Mouse (Mus musculus) MEL (cell line): ENCODE measurements around the gene Eif2s1.

Experiments used
- GABPA ChIP-seq: IDR thresholded peaks from 2 replicates; pipeline ENCODE4 v1.6.1; 2012; ENCODE audit warnings: low read depth, mild to moderate bottlenecking, inconsistent platforms, low read length, improper control_type of control experiment, moderate library complexity
- MAX ChIP-seq: IDR thresholded peaks from 2 replicates; pipeline ENCODE4 v1.6.1; 2011; ENCODE audit warnings: low read length, improper control_type of control experiment
- NRF1 ChIP-seq: IDR thresholded peaks from 2 replicates; pipeline ENCODE4 v1.6.1; 2014; ENCODE audit warnings: low read depth, mild to moderate bottlenecking, inconsistent platforms, low read length, improper control_type of control experiment, moderate library complexity; ENCODE audit not compliant: poor library complexity, insufficient read depth, severe bottlenecking
- POLR2AphosphoS2 ChIP-seq: IDR thresholded peaks from 2 replicates; pipeline ENCODE4 v1.6.1; 2011; ENCODE audit warnings: low read length, improper control_type of control experiment
- ZMIZ1 ChIP-seq: IDR thresholded peaks from 2 replicates; pipeline ENCODE4 v1.6.1; 2012; ENCODE audit warnings: low read depth, mild to moderate bottlenecking, inconsistent platforms, low read length, improper control_type of control experiment, moderate library complexity

GRCm38 (mm10) chr12:78834496-78834895 is 27.1 kb upstream of the Eif2s1 start:
- no peak for TF ChIP-seq NRF1
- TF ChIP-seq MAX: no peak
- TF ChIP-seq GABPA: no peak
- TF ChIP-seq POLR2AphosphoS2: no peak
- no peak for TF ChIP-seq ZMIZ1
